Mouse (Mus musculus) forebrain, embryonic 14.5 days (tissue): ENCODE results near the gene Ptprk. TPM values are rescaled to one million over a fixed set of nuclear protein-coding genes. Genes with fewer than 3 reads are reported as not detected.

Experiments
- ATAC-seq: fragments of 200-750 bp; cut with Nextera tagmentation; 2 replicates; pipeline ENCODE4 v1.8.0; 2017; ENCODE audit warnings: mild to moderate bottlenecking, moderate library complexity
- DNase-seq: peaks from one replicate; pipeline ENCODE4 v3.0.0-alpha.2; 2015; ENCODE audit warnings: low spot score
- H3K27ac ChIP-seq: fragments of 300-500 bp; sonication (generic); 2 replicates; pipeline ENCODE4 v1.5.1; 2014; ENCODE audit warnings: low read depth, mild to moderate bottlenecking, control low read depth, low read length, moderate library complexity
- H3K27me3 ChIP-seq: fragments of 300-500 bp; sonication (generic); replicated peaks from 2 replicates; pipeline ENCODE4 v1.6.1; 2014; ENCODE audit warnings: low read length, control low read depth, mixed read lengths; ENCODE audit not compliant: control insufficient read depth, insufficient read depth
- H3K36me3 ChIP-seq: fragments of 300-500 bp; sonication (generic); 2 replicates; pipeline ENCODE4 v1.6.1; 2014; ENCODE audit warnings: low read length, control low read depth; ENCODE audit not compliant: control insufficient read depth, insufficient read depth
- H3K4me1 ChIP-seq: fragments of 300-500 bp; sonication (generic); 2 replicates; pipeline ENCODE4 v1.6.1; 2014; ENCODE audit warnings: antibody characterized with exemption, low read length, control low read depth; ENCODE audit not compliant: control insufficient read depth, insufficient read depth
- H3K4me2 ChIP-seq: fragments of 300-500 bp; sonication (generic); 2 replicates; pipeline ENCODE4 v1.6.1; 2014; ENCODE audit warnings: mild to moderate bottlenecking, control low read depth, low read length
- H3K4me3 ChIP-seq: fragments of 300-500 bp; sonication (generic); 2 replicates; pipeline ENCODE4 v1.5.1; 2014; ENCODE audit warnings: low read depth, low read length, control low read depth
- H3K9ac ChIP-seq: fragments of 300-500 bp; sonication (generic); 2 replicates; pipeline ENCODE4 v1.6.1; 2014; ENCODE audit warnings: mild to moderate bottlenecking, low read length, control low read depth, moderate library complexity
- H3K9me3 ChIP-seq: fragments of 300-500 bp; sonication (generic); replicated peaks from 2 replicates; pipeline ENCODE4 v1.6.1; 2016; ENCODE audit warnings: low read length, control low read depth, mixed read lengths; ENCODE audit not compliant: control insufficient read depth
- WGBS: fragments of 180-500 bp; shearing (Covaris S2); extraction: QIAGEN DNeasy Blood & Tissue Kit; methylation state at CpG from one replicate; pipeline ENCODE4 v1.1.7; 2014; 5-methylcytosine and 5-hydroxymethylcytosine counted together
- polyA plus RNA-seq: library from polyadenylated mRNA; unstranded; fragments of >200 nt; fragmentation: Nextera tagmentation; extraction: Ambion mirVana; gene quantifications from 2 replicates; pipeline ENCODE4 v1.2.1, GENCODE M21; 2014

Gene Ptprk
- 14.7 and 20.3 TPM in 2 replicates for polyA plus RNA-seq

DNA sequence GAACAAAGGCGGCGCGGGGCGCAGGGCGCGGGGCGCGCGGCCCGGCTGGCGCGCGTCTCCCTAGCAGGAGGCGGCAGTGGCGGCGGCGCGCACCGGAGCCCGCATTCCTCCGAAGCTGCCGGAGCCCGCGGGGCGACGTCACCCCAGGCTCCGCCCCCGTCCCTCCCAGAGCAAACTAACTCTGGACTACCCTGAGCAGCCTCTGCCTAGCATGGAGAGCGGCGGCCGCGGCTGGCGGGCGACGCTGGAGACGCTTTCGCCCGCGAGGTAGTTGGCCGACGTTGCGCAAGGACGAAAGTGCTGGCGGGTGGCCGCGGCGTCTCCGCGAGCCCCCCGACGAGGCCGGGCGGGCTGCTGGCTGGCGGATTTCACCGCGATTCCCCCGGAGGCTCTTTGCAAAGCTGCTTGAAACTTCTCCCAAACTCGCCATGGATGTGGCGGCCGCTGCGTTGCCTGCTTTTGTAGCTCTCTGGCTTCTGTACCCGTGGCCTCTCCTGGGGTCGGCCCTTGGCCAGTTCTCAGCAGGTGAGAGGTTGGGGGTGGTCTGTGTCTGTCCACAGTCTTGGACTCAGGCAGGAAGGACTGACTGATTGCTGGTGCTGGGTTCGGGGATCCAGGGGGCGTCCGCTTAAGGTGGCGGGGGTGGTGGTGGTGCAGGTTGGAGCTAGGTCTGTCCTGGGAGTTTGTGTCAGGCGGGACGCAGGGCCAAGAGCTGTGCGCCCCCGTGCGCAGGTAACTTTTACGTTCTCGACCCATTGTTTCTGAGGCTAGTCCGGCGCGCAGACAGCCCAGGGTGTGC is at the start of gene Ptprk:
Gene Ptprk, plus strand, starts transcription at position 168 of the 799 bp plus-strand sequence.
- Histone ChIP-seq H3K27ac (peak within 1 kb of the TSS; percentile 89), H3K36me3 (no peaks in the 10 kb centered on the region), H3K4me1 (no peaks in the 10 kb centered on the region), H3K9me3 (no peaks in the 10 kb centered on the region), H3K4me3 (peak within 1 kb of the TSS; percentile 65), H3K27me3 (no peaks in the 10 kb centered on the region), H3K4me2 (peak within 1 kb of the TSS; percentile 93), H3K9ac (peak within 1 kb of the TSS; percentile 78)
- ATAC-seq: peak; percentile 98
- WGBS: under 1% methylated on average over 69 of the region's 77 CpGs
- peak; percentile 96 for DNase-seq

DNA sequence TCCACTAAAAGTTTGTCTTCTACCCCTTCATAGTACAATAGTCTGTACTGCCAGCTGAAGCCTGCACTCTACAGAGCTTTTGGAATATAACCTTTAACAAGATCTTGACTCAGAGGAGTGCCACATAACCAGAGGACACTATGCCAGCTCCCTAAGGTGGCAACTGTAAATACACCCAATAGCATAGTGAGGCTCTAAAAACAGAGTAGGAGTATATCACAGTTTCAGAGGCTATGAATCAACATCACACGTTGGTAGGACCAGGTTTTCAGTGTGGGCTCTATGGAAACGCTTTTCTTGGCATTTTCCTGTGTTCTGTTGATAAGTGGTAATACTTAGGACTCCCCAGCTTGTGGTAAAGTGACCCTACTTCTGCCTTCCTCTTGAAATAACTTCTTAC is 46.8 kb upstream of the Ptprk start:
- DNase-seq (no peak), ATAC-seq (no peak)
- WGBS: 74% methylated on average over 2 of the region's 2 CpGs
- H3K27ac ChIP-seq: no peak overlapping the region
- H3K9me3 ChIP-seq: no peaks in the 10 kb centered on the region
- no peak overlapping the region for H3K4me2 ChIP-seq
- H3K4me1 ChIP-seq: no peaks in the 10 kb centered on the region
- H3K4me3 ChIP-seq: no peak overlapping the region
- H3K9ac ChIP-seq: no peak overlapping the region
- no peaks in the 10 kb centered on the region for H3K36me3 ChIP-seq
- H3K27me3 ChIP-seq: no peaks in the 10 kb centered on the region

DNA sequence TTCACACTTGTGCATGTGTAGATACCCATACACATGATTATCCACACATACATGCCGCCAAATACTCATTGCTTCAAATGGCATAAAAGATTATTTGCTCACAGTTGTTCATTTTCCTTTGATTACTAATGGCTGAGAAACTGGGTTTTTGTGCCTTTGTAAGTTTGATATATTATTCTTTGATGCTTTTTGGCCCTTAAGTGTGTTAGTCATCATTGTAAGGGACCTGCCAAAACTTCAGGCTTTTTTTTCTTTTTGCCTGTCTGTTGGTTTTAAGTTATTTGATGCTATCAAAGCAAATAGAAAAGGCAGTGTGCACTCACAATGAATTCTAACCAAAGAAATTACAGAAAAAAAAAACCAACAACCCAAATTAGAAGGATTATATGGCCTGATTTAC is 38.2 kb upstream of the Ptprk start:
- Histone ChIP-seq H3K4me2 (no peak overlapping the region), H3K27me3 (no peaks in the 10 kb centered on the region), H3K9ac (no peak overlapping the region), H3K4me1 (no peaks in the 10 kb centered on the region), H3K36me3 (no peaks in the 10 kb centered on the region), H3K9me3 (no peaks in the 10 kb centered on the region), H3K27ac (no peak overlapping the region), H3K4me3 (no peak overlapping the region)
- ATAC-seq (no peak), DNase-seq (no peak)
- WGBS: 76% methylated on average over 1 of the region's 1 CpGs

DNA sequence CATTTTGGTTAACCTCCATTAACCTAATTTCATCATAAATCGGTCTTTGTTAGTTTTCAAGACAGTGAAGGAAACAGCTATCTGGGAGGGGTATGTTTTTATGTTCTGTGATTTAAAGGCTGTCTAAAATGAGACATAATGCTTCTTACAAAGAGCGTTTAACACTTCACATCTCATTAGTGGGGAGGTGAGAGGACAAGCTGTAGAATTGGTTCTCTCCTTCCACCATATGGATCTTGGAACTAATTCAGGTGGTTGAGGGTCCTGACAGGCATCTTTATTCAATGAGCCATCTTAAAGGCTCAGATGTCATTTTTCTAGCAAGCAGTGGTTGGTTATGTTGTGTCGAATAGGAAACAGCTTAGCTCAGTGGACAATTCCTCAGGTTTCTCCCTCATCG is 19.9 kb upstream of the Ptprk start:
- Histone ChIP-seq H3K27ac (no peak overlapping the region), H3K9ac (no peak overlapping the region), H3K27me3 (no peaks in the 10 kb centered on the region), H3K4me3 (no peak overlapping the region), H3K36me3 (no peaks in the 10 kb centered on the region), H3K4me1 (no peaks in the 10 kb centered on the region), H3K9me3 (no peaks in the 10 kb centered on the region), H3K4me2 (no peak overlapping the region)
- ATAC-seq (peak; percentile 78), DNase-seq (peak; percentile 79)
- 62% methylated on average over 4 of the region's 4 CpGs for WGBS

DNA sequence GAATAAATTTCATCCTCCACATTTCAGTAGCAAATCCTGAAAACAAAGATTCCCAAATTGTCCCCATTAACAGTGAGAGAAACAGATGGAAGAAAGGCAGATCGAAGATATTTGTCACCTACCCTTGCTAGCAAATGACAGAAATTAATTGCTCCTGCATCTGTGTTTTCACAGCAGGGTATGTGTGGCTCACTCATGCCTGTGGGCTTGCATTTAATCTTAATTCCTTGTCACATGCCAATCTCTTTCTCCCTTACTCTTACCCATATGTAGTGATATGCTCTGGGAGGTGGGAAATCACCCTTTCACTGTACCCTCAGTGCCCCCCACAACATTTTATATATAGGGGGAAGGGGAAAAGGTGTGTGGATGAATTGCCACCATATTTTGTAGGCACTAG is 15.4 kb upstream of the Ptprk start:
- no peak overlapping the region for H3K4me3 ChIP-seq
- H3K36me3 ChIP-seq: no peaks in the 10 kb centered on the region
- DNase-seq (peak; percentile 50), ATAC-seq (peak; percentile 63)
- no peak overlapping the region for H3K27ac ChIP-seq
- no peak overlapping the region for H3K9ac ChIP-seq
- H3K27me3 ChIP-seq: no peaks in the 10 kb centered on the region
- H3K9me3 ChIP-seq: no peaks in the 10 kb centered on the region
- H3K4me1 ChIP-seq: no peaks in the 10 kb centered on the region
- H3K4me2 ChIP-seq: no peak overlapping the region
- 58% methylated on average over 1 of the region's 1 CpGs for WGBS

DNA sequence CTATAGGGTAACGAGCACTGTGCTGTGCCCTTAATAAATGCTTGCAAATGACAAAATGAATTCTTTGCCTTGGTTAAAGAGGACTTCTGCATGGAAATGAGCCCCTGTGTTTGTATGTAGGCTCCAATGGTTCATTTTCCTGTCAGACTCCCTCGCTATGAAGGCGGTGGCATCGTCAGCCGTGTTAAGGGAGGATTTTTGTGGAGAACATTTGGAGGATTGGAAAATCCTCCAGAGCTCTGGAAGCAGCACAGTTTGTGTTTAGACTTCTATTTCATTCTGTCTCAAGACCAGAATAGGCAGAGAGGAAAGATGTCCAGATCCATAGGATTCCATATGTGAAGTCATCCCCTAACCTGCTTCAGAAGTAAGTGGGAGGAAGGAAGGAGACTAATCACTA is 6.6 kb upstream of the Ptprk start:
- Histone ChIP-seq H3K27me3 (no peaks in the 10 kb centered on the region), H3K27ac (no peak overlapping the region), H3K4me3 (no peak overlapping the region), H3K4me1 (no peaks in the 10 kb centered on the region), H3K9ac (no peak overlapping the region), H3K9me3 (no peaks in the 10 kb centered on the region), H3K36me3 (no peaks in the 10 kb centered on the region), H3K4me2 (no peak overlapping the region)
- no peak for DNase-seq
- 70% methylated on average over 5 of the region's 5 CpGs for WGBS
- no peak for ATAC-seq

DNA sequence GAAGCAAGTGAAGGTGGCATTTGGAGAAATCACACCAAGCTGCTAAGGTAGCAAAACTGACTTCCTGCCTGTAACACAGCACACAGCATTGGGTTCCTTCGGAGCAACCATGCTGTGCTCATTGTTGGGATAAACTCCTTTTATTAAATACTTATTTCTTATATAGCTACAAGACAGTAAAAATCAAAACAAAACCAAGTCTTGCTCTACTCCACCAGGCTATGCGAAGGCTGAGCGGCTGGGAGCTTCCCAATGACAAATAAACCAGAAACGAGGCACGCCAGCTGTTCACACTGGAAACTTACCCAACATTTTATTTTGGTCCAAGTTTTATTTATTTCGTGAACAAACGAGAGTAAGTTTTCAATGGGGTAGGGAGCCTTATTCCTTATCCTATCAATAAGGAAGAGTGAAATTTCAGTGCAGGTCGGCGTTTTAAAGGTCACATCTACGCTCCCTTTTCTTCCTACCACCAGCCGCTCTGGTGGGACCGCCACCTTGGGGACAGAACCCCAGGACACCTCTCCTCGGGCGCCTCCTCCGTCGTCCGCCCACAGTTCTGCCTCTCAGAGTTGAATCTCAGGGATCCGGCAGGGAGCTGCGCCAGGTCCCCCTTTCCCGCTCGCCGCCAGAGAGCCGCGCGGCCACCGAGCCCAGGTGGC is 498 bp upstream of the Ptprk start:
- Histone ChIP-seq H3K4me2 (peak overlapping the region; percentile 93), H3K4me1 (no peaks in the 10 kb centered on the region), H3K27ac (peak overlapping the region; percentile 89), H3K9ac (peak overlapping the region; percentile 78), H3K36me3 (no peaks in the 10 kb centered on the region), H3K9me3 (no peaks in the 10 kb centered on the region), H3K4me3 (peak overlapping the region; percentile 65), H3K27me3 (no peaks in the 10 kb centered on the region)
- WGBS: under 1% methylated on average over 26 of the region's 26 CpGs
- DNase-seq (peak; percentile 69), ATAC-seq (peak; percentile 19)

DNA sequence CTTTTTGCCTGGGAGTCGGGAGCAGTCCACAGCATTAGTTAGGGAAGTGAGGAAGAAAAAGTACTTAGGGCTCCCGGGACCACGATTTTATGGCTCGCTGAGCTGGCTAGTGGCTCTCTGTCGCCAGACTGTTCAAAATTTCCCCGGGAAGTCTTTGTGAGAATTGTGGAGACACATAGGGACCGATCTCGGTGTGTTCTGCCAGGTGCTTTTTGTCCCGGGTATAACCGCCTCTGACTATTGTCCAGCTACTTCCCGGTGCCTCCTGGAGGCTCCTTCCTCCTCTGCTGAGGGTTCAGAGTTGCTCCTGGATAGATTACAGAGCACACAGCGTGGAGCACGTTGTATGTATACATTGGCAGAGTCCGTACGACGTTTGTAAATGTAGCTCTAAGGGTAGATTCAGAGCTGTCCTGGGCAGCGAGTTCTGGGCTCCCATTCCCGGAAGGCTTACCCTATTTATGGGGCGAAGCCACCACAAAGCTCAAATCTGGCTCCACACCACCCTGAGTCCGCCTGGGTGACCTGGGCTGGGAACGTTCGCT is 943 bp downstream of the Ptprk start:
- ATAC-seq (no peak), DNase-seq (peak; percentile 55)
- H3K4me3 ChIP-seq: peak overlapping the region; percentile 65
- 1% methylated on average over 22 of the region's 22 CpGs for WGBS
- H3K27me3 ChIP-seq: no peaks in the 10 kb centered on the region
- peak overlapping the region; percentile 93 for H3K4me2 ChIP-seq
- H3K36me3 ChIP-seq: no peaks in the 10 kb centered on the region
- H3K9me3 ChIP-seq: no peaks in the 10 kb centered on the region
- no peaks in the 10 kb centered on the region for H3K4me1 ChIP-seq
- H3K9ac ChIP-seq: peak overlapping the region; percentile 78
- H3K27ac ChIP-seq: 0 out of 2 replicates have a peak overlapping the region, but pooled peaks have one; percentile 89
